Mouse (Mus musculus) gastrocnemius, postnatal 36 days (tissue): ENCODE measurements around the gene Gpr31b. TPM values are rescaled to one million over a fixed set of nuclear protein-coding genes. Genes with fewer than 3 reads are reported as not detected.
A peak's percentile ranks its signal among the peaks of the same experiment; 100 is the strongest.
"Not testable (repeated sequence)": the region's sequence is repeated elsewhere in the genome, so short reads cannot be mapped to it uniquely, and the experiment has no call there.

ENCODE experiments used
- DNase-seq, 2 experiments: peaks; one replicate each; pipeline ENCODE4 v3.0.0; 2022
- intact Hi-C: fragments of 180-260 bp; cut with DNase I; formaldehyde crosslinking; loops from one replicate; pipeline ENCODE4 v1.15.1; 2025
- long read RNA-seq, 2 experiments: library from polyadenylated mRNA; stranded (forward); transcript quantifications; one replicate each; pipeline ENCODE4 v2.0.0; 2021
- total RNA-seq, 2 experiments: library from RNA; stranded (reverse); gene quantifications; 2 replicates each; pipeline ENCODE4 v1.2.3; 2021

Gpr31b gene
- total RNA-seq: not detected
- long read RNA-seq, experiment 1: 0 reads
- long read RNA-seq, experiment 2: 0 reads

- intact Hi-C loops: not testable (repeated sequence)
These were observed at the start of gene Gpr31b for GRCm38 (mm10) chr17:13052124-13052813. Gene Gpr31b, minus strand, starts transcription at chr17:13052296.

GRCm38 (mm10) chr17:13092960-13093359 lies 40.9 kb upstream of the Gpr31b start:
- DNase-seq, intact Hi-C loops: not testable (repeated sequence)

More at GRCm38 (mm10) chr17:13052124-13052813, at the start of gene Gpr31b:
- DNase-seq: not testable (repeated sequence)

GRCm38 (mm10) chr17:13092100-13092764 lies 40.1 kb upstream of the Gpr31b start:
- intact Hi-C loops, DNase-seq: not testable (repeated sequence)

GRCm38 (mm10) chr17:13091510-13091909 lies 39.4 kb upstream of the Gpr31b start:
- intact Hi-C loops, DNase-seq: not testable (repeated sequence)

GRCm38 (mm10) chr17:13069227-13069626 lies 17.1 kb upstream of the Gpr31b start:
- DNase-seq, intact Hi-C loops: not testable (repeated sequence)

- DNase-seq, intact Hi-C loops: not testable (repeated sequence)
These were observed 15.8 kb upstream of the Gpr31b start for GRCm38 (mm10) chr17:13067864-13068385.

GRCm38 (mm10) chr17:13062882-13063281 lies 10.8 kb upstream of the Gpr31b start:
- DNase-seq: not testable (repeated sequence)

GRCm38 (mm10) chr17:13060804-13061203 lies 8.7 kb upstream of the Gpr31b start, which contains the start of gene Tcp10b:
Gene Tcp10b, plus strand, starts transcription at chr17:13061104.
- intact Hi-C loops, DNase-seq: not testable (repeated sequence)

More at GRCm38 (mm10) chr17:13062882-13063281, 10.8 kb upstream of the Gpr31b start:
- intact Hi-C loops: not testable (repeated sequence)

- intact Hi-C loops: not testable (repeated sequence)
- DNase-seq: peak in 1 of 2 experiments; percentile 11
These were observed 8.0 kb downstream of the Gpr31b start for GRCm38 (mm10) chr17:13043846-13044673.

GRCm38 (mm10) chr17:13036627-13037192 lies 15.4 kb downstream of the Gpr31b start:
- intact Hi-C loops, DNase-seq: not testable (repeated sequence)

- intact Hi-C loops: no loop called here
These were observed 38.8 kb downstream of the Gpr31b start for GRCm38 (mm10) chr17:13013316-13013715.

GRCm38 (mm10) chr17:13009887-13010286 lies 42.2 kb downstream of the Gpr31b start:
- intact Hi-C loops: no loop called here
- DNase-seq: no peak

More at GRCm38 (mm10) chr17:13013316-13013715, 38.8 kb downstream of the Gpr31b start:
- no peak for DNase-seq

GRCm38 (mm10) chr17:13008528-13008927 lies 43.6 kb downstream of the Gpr31b start:
- no peak for DNase-seq
- intact Hi-C loops: no loop called here

GRCm38 (mm10) chr17:13007730-13008425 lies 44.2 kb downstream of the Gpr31b start:
- DNase-seq: peak; percentile 98 to 99
- intact Hi-C loops: no loop called here

- intact Hi-C loops: no loop called here
- no peak for DNase-seq
These were observed 45.1 kb downstream of the Gpr31b start for GRCm38 (mm10) chr17:13006984-13007383.

GRCm38 (mm10) chr17:13006546-13006945 lies 45.5 kb downstream of the Gpr31b start, which contains the start of gene Sod2:
Gene Sod2, plus strand, starts transcription at chr17:13006846.
- DNase-seq, intact Hi-C loops: not testable (repeated sequence)

- DNase-seq, intact Hi-C loops: not testable (repeated sequence)
These were observed 47.7 kb downstream of the Gpr31b start for GRCm38 (mm10) chr17:13004436-13004835.

- intact Hi-C loops, DNase-seq: not testable (repeated sequence)
These were observed 49.9 kb downstream of the Gpr31b start for GRCm38 (mm10) chr17:13002243-13002642.
